Mouse (Mus musculus): Measurements from ENCODE around the gene Cep128.

Cep128 gene

GRCm38 (mm10) chr12:91307733-91308132 is 76.5 kb downstream of the Cep128 start:
- DNase-seq (ENCODE audit: low spot score): no peak

- no peak for DNase-seq (ENCODE audit: low spot score)
Measured at GRCm38 (mm10) chr12:91305769-91306168, 78.4 kb downstream of the Cep128 start.

GRCm38 (mm10) chr12:91305038-91305437 is 79.2 kb downstream of the Cep128 start:
- DNase-seq (ENCODE audit: low spot score): no peak

- no peak for DNase-seq (ENCODE audit: low spot score)
Measured at GRCm38 (mm10) chr12:91298700-91299099, 85.5 kb downstream of the Cep128 start.

GRCm38 (mm10) chr12:91295870-91296269 is 88.3 kb downstream of the Cep128 start:
- no peak for DNase-seq (ENCODE audit: low spot score)

- DNase-seq (ENCODE audit: low spot score): no peak
Measured at GRCm38 (mm10) chr12:91295436-91295835, 88.8 kb downstream of the Cep128 start.

GRCm38 (mm10) chr12:91273936-91274335 is 110.3 kb downstream of the Cep128 start:
- no peak for DNase-seq (ENCODE audit: low spot score)

- no peak for DNase-seq (ENCODE audit: low spot score)
Measured at GRCm38 (mm10) chr12:91269634-91270033, 114.6 kb downstream of the Cep128 start.

- DNase-seq (ENCODE audit: low spot score): no peak
Measured at GRCm38 (mm10) chr12:91268974-91269373, 115.2 kb downstream of the Cep128 start.

- DNase-seq (ENCODE audit: low spot score): no peak
Measured at GRCm38 (mm10) chr12:91266014-91266413, 118.2 kb downstream of the Cep128 start.

GRCm38 (mm10) chr12:91265462-91265861 is 118.7 kb downstream of the Cep128 start:
- DNase-seq (ENCODE audit: low spot score): no peak

- no peak for DNase-seq (ENCODE audit: low spot score)
Measured at GRCm38 (mm10) chr12:91264828-91265355, 119.3 kb downstream of the Cep128 start.

- no peak for DNase-seq (ENCODE audit: low spot score)
Measured at GRCm38 (mm10) chr12:91263705-91264104, 120.5 kb downstream of the Cep128 start.

- no peak for DNase-seq (ENCODE audit: low spot score)
Measured at GRCm38 (mm10) chr12:91262801-91263200, 121.4 kb downstream of the Cep128 start.

- no peak for DNase-seq (ENCODE audit: low spot score)
Measured at GRCm38 (mm10) chr12:91256334-91256733, 127.9 kb downstream of the Cep128 start.

- no peak for DNase-seq (ENCODE audit: low spot score)
Measured at GRCm38 (mm10) chr12:91254831-91255230, 129.4 kb downstream of the Cep128 start.

- no peak for DNase-seq (ENCODE audit: low spot score)
Measured at GRCm38 (mm10) chr12:91220609-91221008, 163.6 kb downstream of the Cep128 start.

- DNase-seq (ENCODE audit: low spot score): no peak
Measured at GRCm38 (mm10) chr12:91205550-91205949, 178.7 kb downstream of the Cep128 start.

GRCm38 (mm10) chr12:91204330-91204729 is 179.9 kb downstream of the Cep128 start:
- DNase-seq (ENCODE audit: low spot score): no peak

GRCm38 (mm10) chr12:91202496-91202895 is 181.7 kb downstream of the Cep128 start:
- DNase-seq (ENCODE audit: low spot score): no peak

GRCm38 (mm10) chr12:91189111-91189510 is 195.1 kb downstream of the Cep128 start:
- no peak for DNase-seq (ENCODE audit: low spot score)

GRCm38 (mm10) chr12:91185564-91185963 is 198.6 kb downstream of the Cep128 start:
- DNase-seq (ENCODE audit: low spot score): no peak

- DNase-seq (ENCODE audit: low spot score): no peak
Measured at GRCm38 (mm10) chr12:91184616-91185015, 199.6 kb downstream of the Cep128 start.

- no peak for DNase-seq (ENCODE audit: low spot score)
Measured at GRCm38 (mm10) chr12:91183928-91184327, 200.3 kb downstream of the Cep128 start.
